Mouse (Mus musculus): Measurements from ENCODE around the gene Adam10. TPM values are rescaled to one million over a fixed set of nuclear protein-coding genes. Genes with fewer than 3 reads are reported as not detected.

The Adam10 gene
- polyA plus RNA-seq, 1 experiment from 2014 or later: 60.6 TPM

- no peaks in the 10 kb centered on the region for H3K9me3 ChIP-seq (replicated peaks)
- no peaks in the 10 kb centered on the region for H3K27me3 ChIP-seq
- no peak overlapping the region for H3K9ac ChIP-seq
- 74% methylated on average over 4 of the region's 4 CpGs for WGBS
- no peak overlapping the region for H3K4me2 ChIP-seq (replicated peaks)
- 0 out of 2 replicates have a peak, but pooled peaks cover 3% of the 10 kb centered on the region for H3K4me1 ChIP-seq
- H3K36me3 ChIP-seq: no peaks in the 10 kb centered on the region
- H3K4me3 ChIP-seq (replicated peaks): no peak overlapping the region
- ATAC-seq (ENCODE audit: insufficient number of reproducible peaks, low FRiP score, low TSS enrichment, low read depth): no peak
- H3K27ac ChIP-seq (replicated peaks): no peak overlapping the region
Measured at GRCm38 (mm10) chr9:70675117-70675516, 3.7 kb upstream of the Adam10 start.

DNA sequence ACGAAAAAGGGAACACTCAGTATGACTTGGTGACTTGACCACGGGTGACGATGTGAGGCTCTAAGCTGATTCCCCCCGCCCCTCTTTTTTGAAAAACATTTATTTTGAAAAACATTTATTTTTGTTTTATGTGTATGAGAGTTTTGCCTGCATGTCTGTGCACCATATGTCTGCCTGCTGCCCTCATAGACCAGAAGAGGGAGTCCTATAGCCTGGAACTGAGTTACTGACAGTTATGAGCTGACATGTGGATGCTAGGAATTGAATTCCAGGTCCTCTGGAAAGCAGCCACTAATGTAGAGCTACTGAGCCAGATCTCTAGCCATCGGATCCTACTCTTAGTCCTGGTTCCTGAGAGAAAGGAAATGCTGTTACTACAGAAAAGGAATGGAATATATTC, 2.8 kb upstream of the Adam10 start:
- no peaks in the 10 kb centered on the region for H3K27me3 ChIP-seq
- WGBS: 87% methylated on average over 5 of the region's 5 CpGs
- H3K9me3 ChIP-seq (replicated peaks): no peaks in the 10 kb centered on the region
- H3K4me1 ChIP-seq: 0 out of 2 replicates have a peak, but pooled peaks cover 7% of the 10 kb centered on the region
- H3K36me3 ChIP-seq: no peaks in the 10 kb centered on the region
- ATAC-seq (ENCODE audit: insufficient number of reproducible peaks, low FRiP score, low TSS enrichment, low read depth): no peak
- H3K9ac ChIP-seq: no peak overlapping the region
- no peak overlapping the region for H3K27ac ChIP-seq (replicated peaks)
- no peak overlapping the region for H3K4me3 ChIP-seq (replicated peaks)
- no peak overlapping the region for H3K4me2 ChIP-seq (replicated peaks)

DNA sequence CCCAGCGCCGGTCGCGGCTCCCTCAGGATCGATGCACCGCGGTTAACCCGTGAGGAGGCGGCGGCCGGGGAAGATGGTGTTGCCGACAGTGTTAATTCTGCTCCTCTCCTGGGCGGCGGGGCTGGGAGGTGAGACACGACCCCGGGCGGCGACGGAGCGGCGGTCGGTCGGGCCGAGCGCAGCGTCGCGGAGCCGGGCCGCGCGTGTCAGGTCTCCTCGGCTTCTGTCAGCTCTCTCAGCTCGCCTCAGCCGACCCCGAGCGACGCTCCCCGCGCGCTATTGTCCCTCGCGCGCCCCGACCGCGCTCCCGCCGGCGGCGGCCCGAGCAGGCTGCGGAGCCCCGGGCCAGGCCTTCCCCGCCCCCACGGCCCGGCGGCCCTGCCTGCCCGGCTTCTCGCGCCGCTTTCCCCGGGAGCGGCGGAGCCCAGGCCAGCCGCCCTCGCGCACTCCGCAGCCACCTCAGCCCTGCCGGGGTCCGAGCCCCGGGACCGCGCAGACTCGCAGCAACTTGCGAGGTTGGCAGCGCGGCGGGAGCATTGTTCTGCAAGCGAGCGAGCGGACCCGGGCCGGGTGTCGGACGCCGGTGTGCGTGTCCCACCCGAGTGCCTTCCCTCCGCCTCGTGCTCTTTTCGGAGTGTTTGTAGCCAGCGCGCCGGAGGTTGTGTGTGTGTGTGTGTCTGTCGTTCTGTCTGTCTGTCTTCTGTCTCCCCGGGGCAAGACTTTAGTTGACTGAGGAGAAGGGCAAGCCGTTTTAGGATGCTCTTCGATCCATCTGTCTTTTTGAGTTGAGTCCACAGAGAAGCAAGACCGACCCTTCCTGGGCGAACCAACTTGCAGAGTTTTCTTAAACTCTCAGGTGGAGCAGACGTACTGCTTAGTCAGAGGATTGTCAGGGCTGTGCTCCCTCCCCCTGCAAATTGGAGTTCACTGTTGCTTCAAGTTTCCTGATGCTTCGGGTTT, 615 bp downstream of the Adam10 start:
- Histone ChIP-seq H3K36me3 (no peaks in the 10 kb centered on the region), H3K4me1 (peaks cover 10% of the 10 kb centered on the region; the same call in 1 of the 2 replicates), H3K4me3 (replicated peaks) (peak overlapping the region; percentile 86), H3K9ac (peak overlapping the region; percentile 87), H3K4me2 (replicated peaks) (peak overlapping the region; percentile 65), H3K27me3 (no peaks in the 10 kb centered on the region), H3K27ac (replicated peaks) (peak overlapping the region; percentile 96), H3K9me3 (replicated peaks) (no peaks in the 10 kb centered on the region)
- peak; percentile 58 for ATAC-seq (ENCODE audit: insufficient number of reproducible peaks, low FRiP score, low TSS enrichment, low read depth)
- WGBS: under 1% methylated on average over 101 of the region's 103 CpGs

DNA sequence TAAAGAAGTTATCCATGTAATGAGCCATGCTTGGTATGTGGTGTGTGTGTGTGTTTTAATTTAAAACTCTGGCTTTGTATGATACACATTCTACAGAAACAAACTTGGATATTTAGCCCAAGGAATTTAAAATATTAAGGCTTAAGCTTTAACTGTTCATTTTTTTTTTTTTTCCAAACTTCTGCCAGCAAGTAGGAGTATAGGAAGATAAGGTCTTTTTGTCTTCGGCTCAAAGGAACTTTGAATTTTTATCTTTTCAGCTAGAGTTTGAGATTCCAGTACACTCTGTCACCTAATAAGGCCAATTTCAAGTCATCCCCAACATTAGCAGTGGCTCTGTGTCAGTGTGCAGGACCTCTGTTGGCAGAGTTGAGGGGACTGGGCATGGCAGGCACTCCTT, 3.4 kb downstream of the Adam10 start:
- H3K9me3 ChIP-seq (replicated peaks): no peaks in the 10 kb centered on the region
- H3K4me3 ChIP-seq (replicated peaks): no peak overlapping the region
- ATAC-seq (ENCODE audit: insufficient number of reproducible peaks, low FRiP score, low TSS enrichment, low read depth): no peak
- no peak overlapping the region for H3K27ac ChIP-seq (replicated peaks)
- no peaks in the 10 kb centered on the region for H3K27me3 ChIP-seq
- H3K36me3 ChIP-seq: no peaks in the 10 kb centered on the region
- no peak overlapping the region for H3K4me2 ChIP-seq (replicated peaks)
- H3K4me1 ChIP-seq: peaks cover 10% of the 10 kb centered on the region; the same call in 1 of the 2 replicates
- H3K9ac ChIP-seq: no peak overlapping the region
- WGBS: 78% methylated on average over 1 of the region's 1 CpGs

- Histone ChIP-seq H3K27ac (replicated peaks) (no peak overlapping the region), H3K9me3 (replicated peaks) (no peaks in the 10 kb centered on the region), H3K4me1 (no peaks in the 10 kb centered on the region), H3K9ac (no peak overlapping the region), H3K27me3 (no peaks in the 10 kb centered on the region), H3K36me3 (no peaks in the 10 kb centered on the region), H3K4me2 (replicated peaks) (no peak overlapping the region), H3K4me3 (replicated peaks) (no peak overlapping the region)
- no peak for ATAC-seq (ENCODE audit: insufficient number of reproducible peaks, low FRiP score, low TSS enrichment, low read depth)
- 76% methylated on average over 2 of the region's 2 CpGs for WGBS
Measured at GRCm38 (mm10) chr9:70688301-70688968, 9.6 kb downstream of the Adam10 start.

DNA sequence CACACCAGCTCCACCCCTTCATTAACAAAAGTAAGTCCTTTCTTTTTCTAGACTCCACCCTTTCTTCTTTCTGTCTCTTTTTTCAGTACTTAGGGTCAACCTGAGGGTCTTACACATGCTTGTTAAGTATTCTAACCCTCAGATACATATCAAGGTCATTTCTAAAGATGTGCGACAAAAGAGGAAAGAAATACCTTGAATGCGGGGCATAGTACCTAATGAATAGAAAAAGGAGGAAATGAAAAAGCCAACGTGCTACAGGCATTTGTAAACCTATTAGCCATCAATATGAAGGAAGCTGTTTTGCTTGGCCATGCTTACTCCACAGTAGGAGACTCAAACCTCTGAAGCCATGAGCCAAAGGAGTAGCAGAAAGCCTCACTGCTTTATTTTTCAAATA, 11.1 kb downstream of the Adam10 start:
- no peak overlapping the region for H3K27ac ChIP-seq (replicated peaks)
- no peaks in the 10 kb centered on the region for H3K36me3 ChIP-seq
- no peak overlapping the region for H3K4me3 ChIP-seq (replicated peaks)
- WGBS: 82% methylated on average over 3 of the region's 3 CpGs
- no peak overlapping the region for H3K9ac ChIP-seq
- no peaks in the 10 kb centered on the region for H3K4me1 ChIP-seq
- H3K4me2 ChIP-seq (replicated peaks): no peak overlapping the region
- no peaks in the 10 kb centered on the region for H3K9me3 ChIP-seq (replicated peaks)
- no peaks in the 10 kb centered on the region for H3K27me3 ChIP-seq
- ATAC-seq (ENCODE audit: insufficient number of reproducible peaks, low FRiP score, low TSS enrichment, low read depth): no peak

- Histone ChIP-seq H3K27me3 (no peaks in the 10 kb centered on the region), H3K27ac (replicated peaks) (no peak overlapping the region), H3K36me3 (no peaks in the 10 kb centered on the region), H3K9me3 (replicated peaks) (no peaks in the 10 kb centered on the region), H3K4me1 (no peaks in the 10 kb centered on the region), H3K9ac (no peak overlapping the region), H3K4me2 (replicated peaks) (no peak overlapping the region), H3K4me3 (replicated peaks) (no peak overlapping the region)
- ATAC-seq (ENCODE audit: insufficient number of reproducible peaks, low FRiP score, low TSS enrichment, low read depth): no peak
Measured at GRCm38 (mm10) chr9:70690579-70690978, 11.8 kb downstream of the Adam10 start.

DNA sequence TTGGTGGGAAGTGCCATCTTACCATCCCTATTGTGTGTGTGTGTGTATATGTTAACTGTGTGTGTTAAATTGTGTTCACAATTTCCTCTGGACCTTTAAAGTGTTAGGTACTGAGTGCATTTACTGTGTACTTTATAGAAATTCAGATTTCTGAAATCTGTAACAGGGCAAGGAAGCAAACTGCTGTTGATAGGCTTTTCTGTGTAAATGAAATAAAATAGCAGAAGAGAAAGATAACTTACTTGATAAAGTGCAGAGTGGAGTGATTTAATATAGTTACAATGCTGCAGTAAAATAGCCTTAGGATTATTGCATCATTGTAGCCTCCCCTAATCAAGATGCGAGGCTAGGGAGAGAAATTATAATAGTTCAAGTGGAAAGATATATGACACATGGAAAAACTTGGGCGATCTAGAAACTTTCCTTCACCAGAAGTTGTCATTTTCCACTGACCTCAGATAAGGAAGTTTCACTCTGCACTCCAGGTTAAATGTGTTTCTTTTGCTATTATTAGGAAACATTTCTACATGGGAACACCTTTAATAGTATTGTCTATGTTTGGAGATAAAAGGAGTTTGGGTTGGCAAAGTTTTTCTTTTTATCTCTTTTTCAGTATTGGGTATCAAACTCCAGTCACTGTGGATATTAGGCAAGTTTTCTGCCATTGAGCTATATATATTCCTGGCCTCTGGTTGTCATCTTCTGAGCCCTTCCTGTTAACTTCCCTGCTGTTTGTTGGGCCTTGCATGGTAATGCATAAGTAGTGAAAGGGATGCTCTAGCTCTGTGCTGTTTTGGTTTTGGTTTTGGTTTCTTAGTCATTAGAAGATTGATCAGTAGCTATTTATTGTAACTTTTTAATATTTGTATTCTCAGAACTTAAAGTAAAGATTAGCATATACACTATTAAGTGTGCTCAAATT, 13.2 kb downstream of the Adam10 start:
- Histone ChIP-seq H3K4me1 (no peaks in the 10 kb centered on the region), H3K27ac (replicated peaks) (no peak overlapping the region), H3K36me3 (no peaks in the 10 kb centered on the region), H3K9ac (no peak overlapping the region), H3K27me3 (no peaks in the 10 kb centered on the region), H3K9me3 (replicated peaks) (no peaks in the 10 kb centered on the region), H3K4me2 (replicated peaks) (no peak overlapping the region), H3K4me3 (replicated peaks) (no peak overlapping the region)
- 59% methylated on average over 2 of the region's 2 CpGs for WGBS
- ATAC-seq (ENCODE audit: insufficient number of reproducible peaks, low FRiP score, low TSS enrichment, low read depth): no peak

GRCm38 (mm10) chr9:70695723-70696122, 16.9 kb downstream of the Adam10 start:
- Histone ChIP-seq H3K9ac (no peak overlapping the region), H3K4me2 (replicated peaks) (no peak overlapping the region), H3K36me3 (no peaks in the 10 kb centered on the region), H3K27ac (replicated peaks) (no peak overlapping the region), H3K4me1 (no peaks in the 10 kb centered on the region), H3K27me3 (no peaks in the 10 kb centered on the region), H3K4me3 (replicated peaks) (no peak overlapping the region), H3K9me3 (replicated peaks) (no peaks in the 10 kb centered on the region)
- ATAC-seq (ENCODE audit: insufficient number of reproducible peaks, low FRiP score, low TSS enrichment, low read depth): no peak
- WGBS: 88% methylated on average over 2 of the region's 2 CpGs

DNA sequence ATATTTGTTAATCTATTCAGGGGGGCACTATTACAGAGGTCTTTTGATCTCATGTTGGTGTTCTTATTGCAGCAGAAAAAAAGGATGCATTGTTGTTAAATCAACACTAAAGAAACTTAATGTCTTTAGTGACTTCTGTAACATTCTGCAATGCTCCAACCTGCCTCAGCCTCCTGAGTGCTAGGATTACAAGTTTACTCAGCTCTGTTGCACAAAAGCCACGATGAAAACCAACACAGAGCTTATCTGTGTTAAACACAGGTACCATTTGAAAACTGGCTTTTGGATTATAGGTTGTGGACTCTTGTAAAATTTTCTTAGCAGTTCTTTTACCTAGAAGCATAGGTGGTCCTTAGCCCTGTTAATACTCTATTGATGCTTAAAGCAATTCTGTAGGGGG, 19.3 kb downstream of the Adam10 start:
- no peak for ATAC-seq (ENCODE audit: insufficient number of reproducible peaks, low FRiP score, low TSS enrichment, low read depth)
- 78% methylated on average over 1 of the region's 1 CpGs for WGBS
- Histone ChIP-seq H3K9ac (no peak overlapping the region), H3K4me1 (no peaks in the 10 kb centered on the region), H3K27me3 (no peaks in the 10 kb centered on the region), H3K4me2 (replicated peaks) (no peak overlapping the region), H3K9me3 (replicated peaks) (no peaks in the 10 kb centered on the region), H3K27ac (replicated peaks) (no peak overlapping the region), H3K4me3 (replicated peaks) (no peak overlapping the region), H3K36me3 (no peaks in the 10 kb centered on the region)

Data from embryonic facial prominence, embryonic 15.5 days (tissue).